Mouse (Mus musculus) layer of hippocampus, postnatal 36 days (tissue): ENCODE data around the gene Car12. TPM values are rescaled to one million over a fixed set of nuclear protein-coding genes. Genes with fewer than 3 reads are reported as not detected.

Source experiments
- DNase-seq, 2 experiments: peaks; one replicate each; pipeline ENCODE4 v3.0.0; 2022
- total RNA-seq, 2 experiments: library from RNA; stranded (reverse); gene quantifications; 2 replicates each; pipeline ENCODE4 v1.2.3; 2021

Car12 gene
- total RNA-seq, 2 experiments from 2014 or later = 49.3 to 57.9 TPM

GRCm38 (mm10) chr9:66710626-66711025, 2.9 kb upstream of the Car12 start:
- no peak for DNase-seq

- no peak for DNase-seq
These were observed 583 bp downstream of the Car12 start for GRCm38 (mm10) chr9:66714022-66714515.

GRCm38 (mm10) chr9:66715361-66715760, 1.9 kb downstream of the Car12 start:
- no peak for DNase-seq

GRCm38 (mm10) chr9:66716533-66716932, 3.0 kb downstream of the Car12 start:
- peak; percentile 62 to 67 for DNase-seq

GRCm38 (mm10) chr9:66720686-66721450, 7.4 kb downstream of the Car12 start:
- DNase-seq = no peak

- no peak for DNase-seq
These were observed 8.8 kb downstream of the Car12 start for GRCm38 (mm10) chr9:66722187-66722868.

- DNase-seq = no peak
These were observed 9.4 kb downstream of the Car12 start for GRCm38 (mm10) chr9:66722869-66723272.

GRCm38 (mm10) chr9:66725591-66725990, 12.1 kb downstream of the Car12 start:
- DNase-seq = no peak

- no peak for DNase-seq
These were observed 13.8 kb downstream of the Car12 start for GRCm38 (mm10) chr9:66727333-66727732.

- no peak for DNase-seq
These were observed 17.1 kb downstream of the Car12 start for GRCm38 (mm10) chr9:66730556-66730955.

- DNase-seq = no peak
These were observed 17.8 kb downstream of the Car12 start for GRCm38 (mm10) chr9:66731284-66731683.

- peak; percentile 62 to 65 for DNase-seq
These were observed 19.6 kb downstream of the Car12 start for GRCm38 (mm10) chr9:66732791-66733691.

GRCm38 (mm10) chr9:66734568-66734967, 21.1 kb downstream of the Car12 start:
- DNase-seq = no peak

- DNase-seq = no peak
These were observed 21.6 kb downstream of the Car12 start for GRCm38 (mm10) chr9:66735122-66735521.

- DNase-seq = no peak
These were observed 22.5 kb downstream of the Car12 start for GRCm38 (mm10) chr9:66736016-66736415.

- DNase-seq = no peak
These were observed 23.1 kb downstream of the Car12 start for GRCm38 (mm10) chr9:66736551-66736950.

- DNase-seq = no peak
These were observed 26.0 kb downstream of the Car12 start for GRCm38 (mm10) chr9:66739516-66739915.

- no peak for DNase-seq
These were observed 31.0 kb downstream of the Car12 start for GRCm38 (mm10) chr9:66744531-66744930.

- no peak for DNase-seq
These were observed 34.9 kb downstream of the Car12 start for GRCm38 (mm10) chr9:66748390-66748789.

GRCm38 (mm10) chr9:66752849-66753248, 39.4 kb downstream of the Car12 start:
- no peak for DNase-seq

GRCm38 (mm10) chr9:66760991-66761390, 47.5 kb downstream of the Car12 start:
- no peak for DNase-seq

GRCm38 (mm10) chr9:66768721-66769120, 55.2 kb downstream of the Car12 start:
- DNase-seq = no peak

- DNase-seq = no peak
These were observed 55.8 kb downstream of the Car12 start for GRCm38 (mm10) chr9:66769275-66769674.
